Mouse (Mus musculus) C2C12 (cell line): ENCODE data around the gene Hmbs. TPM values are rescaled to one million over a fixed set of nuclear protein-coding genes. Genes with fewer than 3 reads are reported as not detected.

Experiments used
- H3K27me3 ChIP-seq: one replicate; pipeline ENCODE4 v1.6.1; 2011; ENCODE audit not compliant: control insufficient read depth, insufficient read depth, insufficient read length
- H3K36me3 ChIP-seq: one replicate; pipeline ENCODE4 v1.6.1; 2011; ENCODE audit not compliant: control insufficient read depth, insufficient read depth
- H3K4me3 ChIP-seq: one replicate; pipeline ENCODE4 v1.5.1; 2011; ENCODE audit warnings: mild to moderate bottlenecking, control low read depth; ENCODE audit not compliant: poor library complexity, insufficient read depth, severe bottlenecking
- H3K79me2 ChIP-seq: one replicate; pipeline ENCODE4 v1.6.1; 2011; ENCODE audit not compliant: control insufficient read depth, insufficient read depth
- H3K79me3 ChIP-seq: one replicate; pipeline ENCODE4 v1.6.1; 2011; ENCODE audit warnings: low read depth, control low read depth
- H3ac ChIP-seq: one replicate; pipeline ENCODE3; 2011; ENCODE audit warnings: low read depth; ENCODE audit not compliant: control insufficient read depth, insufficient read length
- CEBPB ChIP-seq: IDR thresholded peaks from one replicate; pipeline ENCODE4 v1.6.1; 2011; ENCODE audit warnings: low read depth, mild to moderate bottlenecking, control low read depth, moderate library complexity
- CTCF ChIP-seq: IDR thresholded peaks from one replicate; pipeline ENCODE4 v1.5.1; 2011; ENCODE audit not compliant: control insufficient read depth, insufficient read depth, insufficient read length
- FOSL1 ChIP-seq: IDR thresholded peaks from one replicate; pipeline ENCODE4 v1.8.0; 2011; ENCODE audit warnings: mild to moderate bottlenecking, low read length; ENCODE audit not compliant: poor library complexity, insufficient read depth, severe bottlenecking
- MAX ChIP-seq: IDR thresholded peaks from one replicate; pipeline ENCODE4 v1.6.1; 2011; ENCODE audit warnings: mild to moderate bottlenecking, control low read depth
- MYOD1 ChIP-seq: IDR thresholded peaks from one replicate; pipeline ENCODE4 v1.6.1; 2011; ENCODE audit warnings: low read depth; ENCODE audit not compliant: control insufficient read depth, insufficient read length
- MYOG ChIP-seq: IDR thresholded peaks from one replicate; pipeline ENCODE4 v1.6.1; 2011; ENCODE audit not compliant: control insufficient read depth, insufficient read length; ENCODE audit errors: extremely low read depth
- USF1 ChIP-seq: IDR thresholded peaks from one replicate; pipeline ENCODE4 v1.6.1; 2011; ENCODE audit warnings: low read depth, mild to moderate bottlenecking, control low read depth, moderate library complexity
- microRNA-seq: library from miRNA; unstranded; fragments of <30 nt; microRNA quantifications from one replicate; pipeline ENCODE4, GENCODE M21; 2019; ENCODE audit warnings: borderline microRNAs expressed
- polyA plus RNA-seq: library from polyadenylated mRNA; unstranded; fragments of >200 nt; fragmentation: generic; extraction: Trizol; gene quantifications from one replicate; pipeline ENCODE4 v1.2.1, GENCODE M21; 2012; ENCODE audit warnings: missing spikeins

Hmbs gene
- polyA plus RNA-seq, 1 experiment = 59.6 TPM

DNA sequence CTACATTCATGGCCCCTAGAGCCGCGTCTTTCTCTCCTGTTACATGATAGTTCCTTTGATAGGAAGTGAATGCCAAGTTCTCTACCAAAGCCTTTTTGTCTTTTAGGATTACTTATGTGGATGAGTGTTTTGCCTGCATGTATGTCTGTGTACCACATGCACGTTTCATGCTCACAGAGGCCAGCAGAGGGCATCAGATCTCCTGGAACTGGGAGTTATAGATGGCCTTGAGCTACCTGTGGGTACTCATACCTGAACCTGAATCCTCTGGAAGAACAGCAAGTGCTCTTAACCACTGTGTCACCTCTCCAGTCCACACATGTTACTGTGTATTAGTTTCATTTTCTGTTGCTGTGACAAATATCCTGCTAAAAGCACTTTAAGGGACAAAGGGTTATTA, 51.5 kb downstream of the Hmbs start:
- no peak for TF ChIP-seq FOSL1
- TF ChIP-seq CTCF = peak; percentile 11
- TF ChIP-seq MAX = no peak
- no peak for TF ChIP-seq MYOG
- no peak for TF ChIP-seq CEBPB
- H3K36me3 ChIP-seq = peaks cover 62% of the 10 kb centered on the region

DNA sequence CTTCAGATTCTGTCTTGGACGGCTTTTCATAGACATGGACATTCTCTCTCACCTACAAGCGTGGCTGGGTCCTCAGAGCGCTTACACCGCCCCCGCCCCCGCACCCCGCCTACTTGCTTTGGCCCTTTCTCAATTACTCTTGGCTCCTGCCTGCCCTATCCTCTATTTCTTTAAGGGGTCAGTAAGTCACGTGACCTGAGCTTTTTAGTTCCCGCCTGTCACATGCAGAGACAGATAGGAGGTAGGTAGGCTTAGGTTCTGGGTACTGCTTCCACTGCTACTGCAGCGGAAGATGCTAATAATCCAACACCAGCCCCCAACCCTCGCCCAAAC, 55.1 kb downstream of the Hmbs start:
- Histone ChIP-seq H3K27me3 (peaks cover 10% of the 10 kb centered on the region), H3K79me2 (no peaks in the 10 kb centered on the region), H3K79me3 (no peaks in the 10 kb centered on the region), H3K4me3 (no peak overlapping the region), H3ac (no peak overlapping the region), H3K36me3 (peaks cover 35% of the 10 kb centered on the region)
- peak; percentile 9 for TF ChIP-seq USF1
- no peak for TF ChIP-seq MYOD1

More for the DNA sequence above, 51.5 kb downstream of the Hmbs start:
- H3ac ChIP-seq = no peak overlapping the region
- no peak overlapping the region for H3K4me3 ChIP-seq
- H3K79me3 ChIP-seq = no peaks in the 10 kb centered on the region
- no peaks in the 10 kb centered on the region for H3K79me2 ChIP-seq
- H3K27me3 ChIP-seq = peaks cover 4% of the 10 kb centered on the region

DNA sequence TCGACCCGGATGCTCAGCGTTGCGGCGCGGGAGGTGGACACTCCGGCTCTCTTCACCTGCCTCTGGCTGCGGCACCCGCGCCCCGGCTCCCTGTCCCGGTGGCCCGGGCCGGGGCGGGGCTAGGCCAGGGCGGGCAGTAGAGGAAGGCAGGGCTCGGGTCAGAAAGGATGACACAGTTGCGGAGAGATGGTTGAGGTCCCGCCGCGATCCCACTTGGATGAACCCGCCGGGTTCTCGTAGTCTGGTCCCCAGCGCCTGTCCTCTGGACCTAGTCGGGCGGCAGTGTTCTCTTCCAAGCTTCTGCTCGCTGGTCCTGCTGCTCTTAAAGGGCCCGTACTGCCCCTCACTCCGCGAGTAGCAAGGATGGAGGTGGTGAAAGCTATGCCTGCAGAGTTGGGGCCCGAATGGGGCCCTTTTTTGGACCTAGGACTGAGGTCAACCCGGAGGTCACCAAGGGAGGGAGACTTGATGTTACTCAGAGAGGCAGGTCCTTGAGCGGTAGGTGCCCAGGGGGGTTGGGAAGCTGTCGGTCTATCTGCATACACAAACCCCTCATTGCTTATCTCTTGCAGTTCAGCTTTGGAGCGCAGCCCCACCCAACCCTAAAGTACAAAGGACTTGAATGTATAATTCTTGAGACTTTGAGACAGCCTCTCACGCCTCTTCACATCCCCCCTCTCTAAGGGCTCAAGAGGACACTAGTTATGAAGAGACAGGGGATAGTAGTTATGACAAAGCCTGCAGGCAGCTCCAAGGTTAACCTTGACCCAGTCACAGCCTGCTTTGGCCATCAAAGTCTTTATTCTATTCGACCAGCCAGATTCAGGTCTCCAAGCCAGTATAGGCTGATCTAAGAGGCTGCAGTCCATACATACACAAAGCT, 55.7 kb downstream of the Hmbs start, which contains the start of gene Abcg4:
Abcg4 (minus strand) TSS at position 540 of the 883 bp plus-strand sequence.
- peaks cover 29% of the 10 kb centered on the region for H3K36me3 ChIP-seq
- no peaks in the 10 kb centered on the region for H3K79me3 ChIP-seq
- no peak within 1 kb of the TSS for H3K4me3 ChIP-seq
- H3K27me3 ChIP-seq = peaks cover 10% of the 10 kb centered on the region
- no peak within 1 kb of the TSS for H3ac ChIP-seq
- H3K79me2 ChIP-seq = no peaks in the 10 kb centered on the region
- TF ChIP-seq FOSL1 (no peak), USF1 (no peak), MAX (no peak), MYOD1 (no peak), MYOG (no peak)

DNA sequence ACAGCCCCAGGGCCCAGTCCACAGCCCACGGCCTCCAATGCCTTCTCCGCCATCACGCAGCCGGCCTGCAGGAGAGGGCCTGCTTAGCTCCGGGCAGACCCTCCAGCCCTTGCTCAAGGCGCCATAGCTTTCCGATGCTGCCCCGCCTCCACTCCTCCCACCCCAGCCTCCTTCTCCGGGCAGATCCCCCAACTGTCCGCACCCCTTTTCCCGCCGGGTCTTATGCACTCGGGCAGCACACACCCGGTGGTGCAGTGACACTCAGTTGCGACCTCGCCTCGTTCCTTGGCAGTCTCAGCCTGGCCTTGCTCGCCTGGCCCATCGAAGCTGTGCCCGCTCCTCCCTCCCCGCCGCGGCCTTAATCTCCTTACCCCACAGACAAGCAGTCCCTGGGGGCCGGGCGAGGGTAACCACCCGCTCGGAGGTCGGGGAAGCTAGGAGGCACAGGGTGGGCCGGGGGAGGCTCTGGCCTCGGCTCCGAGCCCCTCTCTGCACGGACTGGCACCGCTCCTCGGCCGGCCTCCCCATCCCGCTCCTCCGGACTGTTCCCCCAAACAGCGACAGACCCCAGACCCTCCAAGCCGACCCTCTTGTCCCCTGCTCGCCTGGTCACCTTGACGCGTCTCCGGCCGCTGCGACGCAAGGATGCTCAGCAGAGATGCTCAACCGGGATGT, 56.5 kb downstream of the Hmbs start:
- TF ChIP-seq CTCF (no peak), CEBPB (no peak), USF1 (no peak), FOSL1 (no peak), MAX (no peak)
- Histone ChIP-seq H3K27me3 (peaks cover 10% of the 10 kb centered on the region), H3K4me3 (no peak overlapping the region)

DNA sequence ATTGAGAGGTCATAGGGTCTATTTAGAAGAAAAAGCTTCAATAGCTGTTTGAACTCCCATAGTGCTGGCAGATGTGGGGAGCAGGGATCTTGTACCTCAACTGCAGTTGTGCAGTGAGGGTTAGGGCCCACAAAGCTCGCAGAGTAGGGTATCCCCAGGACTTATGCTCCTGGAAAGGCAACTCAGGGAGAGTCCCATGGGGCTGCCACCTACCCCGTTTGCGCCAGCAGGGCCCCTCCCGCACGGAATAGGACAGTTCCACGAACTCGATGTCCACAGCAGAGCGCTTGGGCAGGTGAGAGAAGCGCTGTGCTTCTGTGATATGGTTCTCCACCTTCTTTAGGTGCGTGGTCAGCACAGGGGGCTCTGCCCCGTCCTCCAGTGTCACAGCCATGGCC, 57.0 kb downstream of the Hmbs start:
- Histone ChIP-seq H3K79me2 (no peaks in the 10 kb centered on the region), H3K4me3 (no peak overlapping the region), H3ac (no peak overlapping the region), H3K27me3 (peaks cover 10% of the 10 kb centered on the region), H3K36me3 (peaks cover 17% of the 10 kb centered on the region), H3K79me3 (no peaks in the 10 kb centered on the region)
- no peak for TF ChIP-seq MYOD1

More for the DNA sequence above, 56.5 kb downstream of the Hmbs start:
- H3ac ChIP-seq = no peak overlapping the region
- H3K36me3 ChIP-seq = peaks cover 23% of the 10 kb centered on the region
- no peaks in the 10 kb centered on the region for H3K79me2 ChIP-seq
- no peaks in the 10 kb centered on the region for H3K79me3 ChIP-seq

Small RNAs within 50 kb of the gene (microRNA-seq; reads per million reads assigned to microRNA genes)
- gene Gm44335 = not detected

Other genes starting within 250 kb of the Hmbs start
- 0.05 TPM for gene Mfrp, start 242.5 kb downstream of the Hmbs start, polyA plus RNA-seq
- gene C1qtnf5, start 237.0 kb downstream of the Hmbs start, polyA plus RNA-seq = 0.15 TPM
- 0.05 TPM for gene Gm49380, start 230.7 kb downstream of the Hmbs start, polyA plus RNA-seq
- gene Rnf26, start 230.7 kb downstream of the Hmbs start, polyA plus RNA-seq = 52.6 TPM
- gene Mcam, start 209.8 kb downstream of the Hmbs start, polyA plus RNA-seq = 21.7 TPM
- gene Cbl, start 110.2 kb downstream of the Hmbs start, polyA plus RNA-seq = 8.2 TPM
- 0.04 TPM for gene Ccdc153, start 103.6 kb downstream of the Hmbs start, polyA plus RNA-seq
- gene Pdzd3, start 92.8 kb downstream of the Hmbs start, polyA plus RNA-seq = not detected
- 3.4 TPM for gene Nlrx1, start 75.6 kb downstream of the Hmbs start, polyA plus RNA-seq
- 0.21 TPM for gene Abcg4, start 55.6 kb downstream of the Hmbs start, polyA plus RNA-seq
- gene Hinfp, start 38.6 kb downstream of the Hmbs start, polyA plus RNA-seq = 9.1 TPM
- 18.8 TPM for gene C2cd2l, start 23.9 kb downstream of the Hmbs start, polyA plus RNA-seq
- gene Dpagt1, start 18.2 kb downstream of the Hmbs start, polyA plus RNA-seq = 34.0 TPM
- 347 TPM for gene H2afx, start 9.5 kb downstream of the Hmbs start, polyA plus RNA-seq
- 26.1 TPM for gene Vps11, start 17.4 kb upstream of the Hmbs start, polyA plus RNA-seq
- 68.3 TPM for gene Hyou1, start 35.3 kb upstream of the Hmbs start, polyA plus RNA-seq
- 11.5 TPM for gene Slc37a4, start 52.6 kb upstream of the Hmbs start, polyA plus RNA-seq
- 2,166 TPM for gene Rps25, start 62.9 kb upstream of the Hmbs start, polyA plus RNA-seq
- 149 TPM for gene Trappc4, start 63.4 kb upstream of the Hmbs start, polyA plus RNA-seq
- 17.9 TPM for gene Ccdc84, start 74.3 kb upstream of the Hmbs start, polyA plus RNA-seq
- not detected for gene Foxr1, start 96.9 kb upstream of the Hmbs start, polyA plus RNA-seq
- 0.04 TPM for gene Upk2, start 110.7 kb upstream of the Hmbs start, polyA plus RNA-seq
- gene Bcl9l, start 138.6 kb upstream of the Hmbs start, polyA plus RNA-seq = 31.4 TPM
- not detected for gene Cxcr5, start 217.6 kb upstream of the Hmbs start, polyA plus RNA-seq